Mouse (Mus musculus) myocyte (in vitro differentiated cells): ENCODE data around the gene Clasp1.

ENCODE experiments used
- CEBPB ChIP-seq: IDR thresholded peaks from 2 replicates; pipeline ENCODE4 v1.6.1; 2011; ENCODE audit warnings: mild to moderate bottlenecking, moderate library complexity; ENCODE audit not compliant: poor library complexity, insufficient read depth, severe bottlenecking
- MAX ChIP-seq: IDR thresholded peaks from one replicate; pipeline ENCODE4 v1.6.1; 2011; ENCODE audit warnings: low read depth, mild to moderate bottlenecking, control low read depth
- MYOD1 ChIP-seq, 3 experiments: IDR thresholded peaks; one replicate each; pipeline ENCODE4 v1.6.1; 2011; ENCODE audit warnings: control low read depth in 2 of 3, low read depth in 2 of 3, mild to moderate bottlenecking in 2 of 3, moderate library complexity in 1 of 3; ENCODE audit not compliant: insufficient read length in 2 of 3, control insufficient read depth in 1 of 3
- MYOG ChIP-seq, 3 experiments: IDR thresholded peaks; one replicate each; pipeline ENCODE4 v1.6.1; 2011; ENCODE audit warnings: control low read depth in 2 of 3, low read depth in 2 of 3, mild to moderate bottlenecking in 2 of 3; ENCODE audit not compliant: insufficient read length in 2 of 3, control insufficient read depth in 1 of 3, insufficient read depth in 1 of 3
- POLR2A ChIP-seq: IDR thresholded peaks from one replicate; pipeline ENCODE4 v1.6.1; 2011; ENCODE audit warnings: low read depth, mild to moderate bottlenecking, control low read depth, moderate library complexity; ENCODE audit not compliant: insufficient read length
- TCF12 ChIP-seq: IDR thresholded peaks from one replicate; pipeline ENCODE4 v1.6.1; 2011; ENCODE audit warnings: mild to moderate bottlenecking, control low read depth; ENCODE audit not compliant: poor library complexity, insufficient read depth, severe bottlenecking

DNA sequence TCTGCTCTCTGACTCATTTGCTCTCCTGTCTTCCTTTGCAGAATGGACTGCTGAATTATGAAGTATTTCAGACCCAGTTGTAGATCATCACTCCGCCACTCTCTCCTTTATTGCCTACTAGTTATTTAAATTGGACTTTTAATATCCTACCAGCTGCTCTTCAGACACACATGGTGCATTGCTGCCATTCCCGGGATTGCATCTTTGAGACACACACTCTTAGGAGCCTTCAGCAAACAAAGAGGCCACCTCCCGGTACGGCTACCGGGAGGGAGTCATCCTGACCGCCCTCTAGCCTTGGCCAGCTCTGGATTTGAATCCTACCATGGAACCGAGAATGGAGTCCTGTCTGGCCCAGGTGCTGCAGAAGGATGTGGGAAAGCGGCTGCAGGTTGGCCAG is 30.5 kb downstream of the Clasp1 start:
- TF ChIP-seq POLR2A (no peak), MAX (no peak), CEBPB (no peak), MYOG (IDR thresholded peaks at IDR 0.05; ENCODE audit: control insufficient read depth in 1 of 3, insufficient read depth in 1 of 3, insufficient read length in 2 of 3, low read depth in 2 of 3) (peak in 2 of 3 experiments; percentile 62 to 64), MYOD1 (IDR thresholded peaks at IDR 0.05; ENCODE audit: control insufficient read depth in 1 of 3, insufficient read length in 2 of 3, low read depth in 2 of 3) (peak in 1 of 3 experiments; percentile 12), TCF12 (peak; percentile 59)
